Mouse (Mus musculus) kidney, adult 2 months (tissue): ENCODE data around the gene Cggbp1. TPM values are rescaled to one million over a fixed set of nuclear protein-coding genes. Genes with fewer than 3 reads are reported as not detected.
"Not testable (repeated sequence)": the region's sequence is repeated elsewhere in the genome, so short reads cannot be mapped to it uniquely, and the experiment has no call there.

Source experiments
- DNase-seq: peaks from one replicate; pipeline ENCODE4 v3.0.0; 2021
- H3K27ac ChIP-seq: fragments of 200-500 bp; 2 replicates; pipeline ENCODE4 v1.5.1; 2012; ENCODE audit warnings: low read depth, low read length, control low read depth, inconsistent platforms; ENCODE audit not compliant: insufficient read depth
- H3K27me3 ChIP-seq: fragments of 200-500 bp; replicated peaks from 2 replicates; pipeline ENCODE4 v1.6.1; 2012; ENCODE audit warnings: mild to moderate bottlenecking, moderate library complexity, low read length, inconsistent platforms; ENCODE audit not compliant: control insufficient read depth, insufficient read depth
- H3K36me3 ChIP-seq: fragments of 200-500 bp; 2 replicates; pipeline ENCODE4 v1.6.1; 2012; ENCODE audit warnings: mild to moderate bottlenecking, moderate library complexity, low read length, inconsistent platforms; ENCODE audit not compliant: control insufficient read depth, insufficient read depth
- H3K4me1 ChIP-seq: fragments of 200-500 bp; 2 replicates; pipeline ENCODE4 v1.6.1; 2011; ENCODE audit warnings: low read length; ENCODE audit not compliant: control insufficient read depth, insufficient read depth
- H3K4me3 ChIP-seq: fragments of 200-500 bp; 2 replicates; pipeline ENCODE4 v1.5.1; 2011; ENCODE audit warnings: mild to moderate bottlenecking, low read depth, low read length, control low read depth; ENCODE audit not compliant: insufficient read depth
- CTCF ChIP-seq: fragments of 200-500 bp; conservative IDR thresholded peaks from 2 replicates; pipeline ENCODE4 v1.5.1; 2011; ENCODE audit warnings: low read depth, mild to moderate bottlenecking, control low read depth, low read length, moderate library complexity, mixed read lengths; ENCODE audit not compliant: insufficient read depth, insufficient read length
- POLR2A ChIP-seq: fragments of 200-500 bp; IDR thresholded peaks from one replicate; pipeline ENCODE4 v1.6.1; 2011; ENCODE audit warnings: low read depth, low read length, control low read depth
- WGBS: fragments of 180-500 bp; shearing (Covaris S2); methylation state at CpG from one replicate; pipeline ENCODE4 v1.1.7; 2018; 5-methylcytosine and 5-hydroxymethylcytosine counted together
- polyA plus RNA-seq: library from polyadenylated mRNA; depleted of rRNA; stranded (reverse); fragments of >200 nt; gene quantifications from 2 replicates; pipeline ENCODE4 v1.2.3, GENCODE M21; 2012

The Cggbp1 gene
- polyA plus RNA-seq, 1 experiment: 14.2 TPM

GRCm38 (mm10) chr16:64851085-64851562 is 672 bp upstream of the Cggbp1 start:
- DNase-seq: no peak
- Histone ChIP-seq H3K36me3 (peaks cover 3% of the 10 kb centered on the region; the same call in 1 of the 2 replicates), H3K4me1 (peaks cover 3% of the 10 kb centered on the region; the same call in 1 of the 2 replicates), H3K27me3 (no peaks in the 10 kb centered on the region), H3K4me3 (peak overlapping the region; percentile 95), H3K27ac (peak overlapping the region; percentile 75)
- TF ChIP-seq POLR2A: no peak
- TF ChIP-seq CTCF: no peak
- under 1% methylated on average over 45 of the region's 45 CpGs for WGBS

GRCm38 (mm10) chr16:64852441-64852871 is 660 bp downstream of the Cggbp1 start:
- H3K36me3 ChIP-seq: peaks cover 3% of the 10 kb centered on the region; the same call in 1 of the 2 replicates
- DNase-seq: peak; percentile 69
- H3K4me3 ChIP-seq: peak overlapping the region; percentile 93
- no peaks in the 10 kb centered on the region for H3K27me3 ChIP-seq
- peak overlapping the region; percentile 93 for H3K27ac ChIP-seq
- H3K4me1 ChIP-seq: peaks cover 3% of the 10 kb centered on the region; the same call in 1 of the 2 replicates
- TF ChIP-seq POLR2A (no peak), CTCF (no peak)
- WGBS: under 1% methylated on average over 52 of the region's 53 CpGs

GRCm38 (mm10) chr16:64852891-64853290 is 1.1 kb downstream of the Cggbp1 start:
- TF ChIP-seq POLR2A: no peak
- no peak for TF ChIP-seq CTCF
- peaks cover 3% of the 10 kb centered on the region; the same call in 1 of the 2 replicates for H3K36me3 ChIP-seq
- 2% methylated on average over 14 of the region's 14 CpGs for WGBS

GRCm38 (mm10) chr16:64856946-64857345 is 5.2 kb downstream of the Cggbp1 start:
- TF ChIP-seq POLR2A: no peak
- 75% methylated on average over 3 of the region's 3 CpGs for WGBS
- Histone ChIP-seq H3K27ac (no peak overlapping the region), H3K27me3 (no peaks in the 10 kb centered on the region), H3K4me3 (no peak overlapping the region), H3K36me3 (peaks cover 3% of the 10 kb centered on the region; the same call in 1 of the 2 replicates), H3K4me1 (peaks cover 3% of the 10 kb centered on the region; the same call in 1 of the 2 replicates)
- no peak for DNase-seq

More at GRCm38 (mm10) chr16:64852891-64853290, 1.1 kb downstream of the Cggbp1 start:
- H3K4me1 ChIP-seq: peaks cover 3% of the 10 kb centered on the region; the same call in 1 of the 2 replicates
- H3K27ac ChIP-seq: peak overlapping the region; percentile 66
- no peak for DNase-seq
- no peaks in the 10 kb centered on the region for H3K27me3 ChIP-seq
- peak overlapping the region; percentile 93 for H3K4me3 ChIP-seq

GRCm38 (mm10) chr16:64865841-64866240 is 14.0 kb downstream of the Cggbp1 start:
- H3K27me3 ChIP-seq, H3K4me3 ChIP-seq, H3K4me1 ChIP-seq, H3K36me3 ChIP-seq, H3K27ac ChIP-seq, DNase-seq: not testable (repeated sequence)
- 93% methylated on average over 8 of the region's 8 CpGs for WGBS

GRCm38 (mm10) chr16:64868613-64869012 is 16.8 kb downstream of the Cggbp1 start:
- H3K27me3 ChIP-seq: no peaks in the 10 kb centered on the region
- no peak for DNase-seq
- WGBS: 66% methylated on average over 6 of the region's 6 CpGs
- H3K4me3 ChIP-seq: no peak overlapping the region
- no peak overlapping the region for H3K27ac ChIP-seq
- TF ChIP-seq POLR2A (no peak), CTCF (no peak)
- no peaks in the 10 kb centered on the region for H3K4me1 ChIP-seq
- no peaks in the 10 kb centered on the region for H3K36me3 ChIP-seq

GRCm38 (mm10) chr16:64869621-64870020 is 17.8 kb downstream of the Cggbp1 start:
- H3K36me3 ChIP-seq: no peaks in the 10 kb centered on the region
- H3K27ac ChIP-seq: no peak overlapping the region
- TF ChIP-seq CTCF: no peak
- TF ChIP-seq POLR2A: no peak
- no peak overlapping the region for H3K4me3 ChIP-seq
- no peak for DNase-seq
- no peaks in the 10 kb centered on the region for H3K27me3 ChIP-seq
- H3K4me1 ChIP-seq: no peaks in the 10 kb centered on the region
- WGBS: 82% methylated on average over 2 of the region's 2 CpGs
